Mouse (Mus musculus): ENCODE data around the gene Olfr585.

Olfr585 gene

GRCm38 (mm10) chr7:103097420-103097819 lies at the start of gene Olfr585:
Gene Olfr585 (plus strand): TSS chr7:103097720.
- no peak for DNase-seq

DNA sequence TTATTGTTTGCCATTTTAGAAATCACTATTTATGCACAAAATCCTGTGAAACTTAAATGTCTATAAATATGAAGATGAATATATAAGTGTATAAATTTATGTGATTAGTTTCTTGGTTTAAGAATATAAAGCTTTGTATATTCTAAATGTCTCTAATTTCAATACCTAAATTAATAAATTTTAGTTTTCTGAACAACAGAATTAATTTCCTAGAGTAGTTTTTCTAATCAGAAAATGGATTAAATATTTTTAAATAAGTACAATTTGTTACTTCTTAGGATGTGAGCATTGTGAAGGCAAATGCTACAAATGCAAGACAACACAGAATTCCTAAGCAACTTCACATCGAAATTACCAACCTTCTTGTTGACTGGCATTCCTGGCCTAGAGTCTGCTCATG lies 46.5 kb upstream of the Olfr585 start, which contains the start of gene Olfr583:
Olfr583 (plus strand) TSS at position 301 of the 400 bp plus-strand sequence.
- no peak for DNase-seq

DNA sequence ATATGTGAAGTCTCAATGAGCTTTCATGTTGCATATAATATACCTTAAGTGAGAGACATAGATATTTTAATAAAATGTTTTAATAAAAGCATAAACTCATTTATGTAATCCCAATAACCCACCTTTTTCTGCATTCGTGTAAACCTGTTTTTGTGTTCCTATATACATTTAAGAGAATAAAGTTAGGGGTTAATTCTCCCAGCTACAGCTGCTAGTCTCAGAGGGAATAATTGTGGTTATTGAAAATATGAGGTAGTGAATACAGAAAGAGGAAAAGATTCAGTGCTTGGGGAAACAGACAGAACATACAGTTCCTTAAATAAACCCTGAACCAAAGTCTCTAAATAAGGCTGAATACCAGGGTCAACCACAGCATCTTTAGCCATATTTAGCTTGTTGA lies 15.9 kb upstream of the Olfr585 start, which contains the start of gene Olfr584:
Olfr584 (plus strand) TSS at position 301 of the 400 bp plus-strand sequence.
- DNase-seq: no peak

- no peak for DNase-seq
Measured at GRCm38 (mm10) chr7:103119406-103119805, 21.9 kb downstream of the Olfr585 start.

- no peak for DNase-seq
Measured at GRCm38 (mm10) chr7:103125538-103125937, 28.0 kb downstream of the Olfr585 start, which contains the start of gene Olfr586. Gene Olfr586 (minus strand): TSS chr7:103125638.

DNA sequence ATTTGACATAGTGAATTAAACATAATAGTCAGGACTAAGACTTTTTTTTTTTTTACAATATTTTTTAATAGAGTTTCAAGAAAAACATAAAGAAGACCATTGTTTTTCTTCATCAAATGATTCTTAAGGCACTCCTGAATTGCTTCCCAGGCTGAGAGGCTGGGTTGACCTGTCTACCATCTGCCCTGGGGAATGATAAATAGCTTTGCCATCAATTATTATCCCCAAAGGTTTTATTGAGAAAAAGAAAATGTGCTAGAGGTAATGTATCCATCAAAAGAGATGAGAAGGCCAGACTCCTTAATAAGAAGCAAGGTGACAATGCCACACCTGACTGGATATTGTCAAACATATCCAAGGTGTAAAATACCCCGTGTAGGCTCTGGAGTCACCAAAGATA lies 43.1 kb downstream of the Olfr585 start, which contains the start of gene Olfr588-ps1:
Olfr588-ps1 (plus strand) TSS at position 301 of the 400 bp plus-strand sequence.
- no peak for DNase-seq

Measured in lung, postnatal 14 days (tissue).